Mouse (Mus musculus) spleen, adult 2 months (tissue): Measurements from ENCODE around the gene Cox14.

Experiments
- CTCF ChIP-seq: fragments of 200-500 bp; IDR thresholded peaks from 2 replicates; pipeline ENCODE4 v1.5.1; 2011; ENCODE audit warnings: mild to moderate bottlenecking, inconsistent platforms; ENCODE audit not compliant: insufficient read depth, insufficient read length, insufficient replicate concordance; ENCODE audit errors: extremely low read depth
- POLR2A ChIP-seq: fragments of 200-500 bp; IDR thresholded peaks from 2 replicates; pipeline ENCODE4 v1.6.1; 2011; ENCODE audit warnings: low read depth, low read length, inconsistent platforms

GRCm38 (mm10) chr15:99736675-99737074, 11.3 kb downstream of the Cox14 start:
- no peak for TF ChIP-seq POLR2A
- no peak for TF ChIP-seq CTCF
